Comparison of ENCODE assay signal across 7 mouse cellular contexts in genomic region chr8:11393161-11393560, GRCm38 (mm10).
A peak's percentile ranks its signal among the peaks of the same experiment; 100 is the strongest.
DNase-seq lines count a peak whose midpoint lies in the region; ATAC-seq and TF ChIP-seq lines count a peak whose summit lies in the region.

No protein-coding gene starts in this region.

- DNase-seq in midbrain, embryonic 10.5 days (ENCODE audit: low spot score): peak; percentile 30
- no peak for DNase-seq in midbrain, embryonic 11.5 days (ENCODE audit: low spot score, missing footprints)
- peak; percentile 4 for DNase-seq in induced T-regulatory cell, adult 2 months (ENCODE audit: low read depth)
- DNase-seq in left cerebral cortex, postnatal 36 days (ENCODE audit: low spot score in 2 of 2): no peak
- no peak for DNase-seq in cerebellum, adult 18-20 months

- no peak overlapping the region for H3K4me2 ChIP-seq in midbrain, embryonic 11.5 days
- H3K4me2 ChIP-seq in forebrain, embryonic 12.5 days: no peak overlapping the region

- intact Hi-C loops in left cerebral cortex, postnatal 36 days (cut with DNase I): no loop called here

- H3K4me1 ChIP-seq in midbrain, embryonic 10.5 days: peaks cover 8% of the 10 kb centered on the region
- no peaks in the 10 kb centered on the region for H3K4me1 ChIP-seq in midbrain, embryonic 11.5 days (ENCODE audit: control insufficient read depth, insufficient read depth, low read length)
- 0 out of 2 replicates have a peak, but pooled peaks cover 2% of the 10 kb centered on the region for H3K4me1 ChIP-seq in forebrain, embryonic 12.5 days
- H3K4me1 ChIP-seq in small intestine, adult 2 months (ENCODE audit: control insufficient read depth, insufficient read depth, insufficient read length, low read length): peaks cover 7% of the 10 kb centered on the region; the same call in 1 of the 2 replicates

- no peaks in the 10 kb centered on the region for H3K9me3 ChIP-seq in midbrain, embryonic 10.5 days (replicated peaks)
- no peaks in the 10 kb centered on the region for H3K9me3 ChIP-seq in midbrain, embryonic 11.5 days (ENCODE audit: control insufficient read depth, low read length)
- H3K9me3 ChIP-seq in forebrain, embryonic 12.5 days: no peaks in the 10 kb centered on the region

- 0 out of 2 replicates have a peak overlapping the region, but pooled peaks have one; percentile 42 for H3K27ac ChIP-seq in midbrain, embryonic 10.5 days (replicated peaks)
- H3K27ac ChIP-seq in midbrain, embryonic 11.5 days (ENCODE audit: low read depth, low read length): no peak overlapping the region
- no peak overlapping the region for H3K27ac ChIP-seq in forebrain, embryonic 12.5 days
- H3K27ac ChIP-seq in small intestine, adult 2 months (ENCODE audit: insufficient read depth, low read depth, low read length): peak overlapping the region; percentile 50

- no peak for TF ChIP-seq CTCF in small intestine, adult 2 months (IDR thresholded peaks at IDR 0.05; ENCODE audit: extremely low read depth, insufficient read length, insufficient replicate concordance, low read depth, low read length)

- 51% methylated on average over 7 of the region's 7 CpGs for WGBS in midbrain, embryonic 10.5 days
- 51% methylated on average over 7 of the region's 7 CpGs for WGBS in midbrain, embryonic 11.5 days
- 52% methylated on average over 7 of the region's 7 CpGs for WGBS in forebrain, embryonic 12.5 days
- 39% methylated on average over 7 of the region's 7 CpGs for WGBS in small intestine, adult 2 months

- H3K27me3 ChIP-seq in midbrain, embryonic 10.5 days (ENCODE audit: low read depth, poor library complexity, severe bottlenecking): no peaks in the 10 kb centered on the region; the same call in 1 of the 2 replicates
- H3K27me3 ChIP-seq in midbrain, embryonic 11.5 days (ENCODE audit: control insufficient read depth, insufficient read depth, low read length): no peaks in the 10 kb centered on the region
- no peaks in the 10 kb centered on the region for H3K27me3 ChIP-seq in forebrain, embryonic 12.5 days
- H3K27me3 ChIP-seq in small intestine, adult 2 months (ENCODE audit: control insufficient read depth, insufficient read depth, low read length): no peaks in the 10 kb centered on the region

- ATAC-seq in midbrain, embryonic 11.5 days (ENCODE audit: low FRiP score): no peak
- 0 out of 2 replicates have a peak, but pooled peaks have one; percentile 20 for ATAC-seq in forebrain, embryonic 12.5 days (ENCODE audit: low FRiP score)

- no peaks in the 10 kb centered on the region for H3K36me3 ChIP-seq in midbrain, embryonic 10.5 days
- no peaks in the 10 kb centered on the region for H3K36me3 ChIP-seq in midbrain, embryonic 11.5 days (ENCODE audit: control insufficient read depth, insufficient read depth, low read length)
- no peaks in the 10 kb centered on the region for H3K36me3 ChIP-seq in forebrain, embryonic 12.5 days (replicated peaks)
- H3K36me3 ChIP-seq in small intestine, adult 2 months (ENCODE audit: control insufficient read depth, insufficient read depth, low read length): no peaks in the 10 kb centered on the region

- TF ChIP-seq POLR2A in small intestine, adult 2 months (IDR thresholded peaks at IDR 0.05; ENCODE audit: low read depth, low read length): no peak

- H3K4me3 ChIP-seq in midbrain, embryonic 10.5 days: no peak overlapping the region
- no peak overlapping the region for H3K4me3 ChIP-seq in midbrain, embryonic 11.5 days (ENCODE audit: low read depth, low read length)
- H3K4me3 ChIP-seq in forebrain, embryonic 12.5 days (replicated peaks): no peak overlapping the region
- H3K4me3 ChIP-seq in small intestine, adult 2 months (ENCODE audit: low read depth, low read length): no peak overlapping the region

- H3K9ac ChIP-seq in midbrain, embryonic 11.5 days (ENCODE audit: low read length): no peak overlapping the region
- H3K9ac ChIP-seq in forebrain, embryonic 12.5 days: no peak overlapping the region

Comparison
In these comparisons a context has a peak if more than half of its experiments do, and no peak if none do; other contexts are left out.
1. DNase-seq: peak in midbrain, embryonic 10.5 days (single experiment) and induced T-regulatory cell, adult 2 months (single experiment); none in midbrain, embryonic 11.5 days (single experiment), left cerebral cortex, postnatal 36 days (0 of 2) and cerebellum, adult 18-20 months (0 of 2).
2. H3K27ac ChIP-seq: peak in midbrain, embryonic 10.5 days (single experiment) and small intestine, adult 2 months (single experiment); none in midbrain, embryonic 11.5 days (single experiment) and forebrain, embryonic 12.5 days (single experiment).